Mouse (Mus musculus): ENCODE results near the gene Rcor3. TPM values are rescaled to one million over a fixed set of nuclear protein-coding genes. Genes with fewer than 3 reads are reported as not detected.

Rcor3 gene
- polyA plus RNA-seq (2014; fragmentation: Illumina TruSeq; extraction: RNeasy Lipid Tissue Mini Kit (QIAGEN cat#74804); ENCODE audit: low read depth, low replicate concordance), result 44.1 TPM

GRCm38 (mm10) chr1:192137926-192138910 lies at the start of gene Rcor3:
TSS of gene Rcor3 (minus strand) at chr1:192138062.

DNA sequence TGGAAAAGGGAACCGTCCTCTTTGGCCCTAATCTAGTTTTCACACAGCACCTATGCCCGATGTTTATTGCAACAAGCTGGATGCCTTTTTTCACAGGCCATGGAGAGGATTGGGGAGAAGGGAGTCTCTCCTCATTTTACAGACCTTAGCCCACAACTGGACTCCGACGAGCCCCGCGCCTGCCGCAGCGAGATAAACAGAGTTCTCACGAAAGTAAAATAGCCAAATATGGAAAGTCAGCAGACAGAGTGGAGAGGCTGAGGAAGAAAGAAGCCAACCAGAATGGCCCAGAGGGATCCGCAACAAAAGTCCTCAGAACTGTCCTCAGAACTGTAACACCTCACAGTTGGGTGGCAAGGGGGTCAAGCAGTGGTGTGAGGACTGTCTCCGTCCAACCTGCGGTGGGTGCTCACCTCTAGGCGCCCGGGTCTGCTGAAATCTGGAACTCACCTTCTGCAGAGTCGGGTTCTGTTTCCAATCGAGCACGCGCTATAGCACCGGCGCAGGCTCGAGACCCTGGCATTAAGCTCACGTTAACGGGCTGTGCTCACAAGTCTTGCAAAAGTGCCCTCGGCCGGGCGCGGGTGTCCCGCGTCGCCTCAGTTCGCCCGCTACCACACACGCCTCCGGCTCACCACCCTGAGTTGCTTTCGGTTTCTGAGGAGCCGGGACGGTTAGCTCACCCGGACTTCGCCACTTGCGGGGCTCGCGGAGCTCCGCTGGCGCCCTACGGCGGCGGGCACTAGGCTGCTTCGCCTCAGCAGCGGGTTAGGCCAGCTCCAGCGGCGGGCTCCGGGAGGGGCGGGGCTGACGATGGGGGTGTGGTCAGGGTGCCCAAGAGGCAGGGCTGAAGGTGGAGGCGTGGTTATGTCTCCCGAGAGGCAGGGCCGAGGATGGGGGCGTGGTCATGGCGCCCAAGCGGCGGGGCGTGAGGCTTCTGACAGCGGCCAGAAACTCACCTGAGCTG lies 45.8 kb downstream of the Rcor3 start, which contains the start of gene Traf5:
Gene Traf5, minus strand, starts transcription at position 754 of the 967 bp plus-strand sequence.

Other genes starting within 250 kb of the Rcor3 start
- 49.9 TPM for gene Slc30a1, start 231.3 kb downstream of the Rcor3 start, polyA plus RNA-seq (2014; fragmentation: Illumina TruSeq; extraction: RNeasy Lipid Tissue Mini Kit (QIAGEN cat#74804); ENCODE audit: low read depth, low replicate concordance)
- not detected for gene Rd3, start 160.7 kb downstream of the Rcor3 start, polyA plus RNA-seq (2014; fragmentation: Illumina TruSeq; extraction: RNeasy Lipid Tissue Mini Kit (QIAGEN cat#74804); ENCODE audit: low read depth, low replicate concordance)
- 6.8 TPM for gene Traf5, start 45.5 kb downstream of the Rcor3 start, polyA plus RNA-seq (2014; fragmentation: Illumina TruSeq; extraction: RNeasy Lipid Tissue Mini Kit (QIAGEN cat#74804); ENCODE audit: low read depth, low replicate concordance)
- 0.41 TPM for gene Kcnh1, start 52.7 kb upstream of the Rcor3 start, polyA plus RNA-seq (2014; fragmentation: Illumina TruSeq; extraction: RNeasy Lipid Tissue Mini Kit (QIAGEN cat#74804); ENCODE audit: low read depth, low replicate concordance)